8 mouse cellular contexts compared by ENCODE assay signal in genomic region chr17:29077786-29078509, GRCm38 (mm10). TPM values are rescaled to one million over a fixed set of nuclear protein-coding genes. Genes with fewer than 3 reads are reported as not detected.
A peak's percentile ranks its signal among the peaks of the same experiment; 100 is the strongest.
DNase-seq lines count a peak whose midpoint lies in the region; ATAC-seq and TF ChIP-seq lines count a peak whose summit lies in the region.

No protein-coding gene starts in this region.

- H3K9ac ChIP-seq in CH12.LX (ENCODE audit: insufficient read depth, low read depth), result peak overlapping the region; percentile 97
- H3K9ac ChIP-seq in intestine, embryonic 14.5 days (ENCODE audit: low read length), result no peak overlapping the region
- H3K9ac ChIP-seq in liver, embryonic 12.5 days, result no peak overlapping the region
- peak overlapping the region; percentile 40; the same call in 1 of the 2 replicates for H3K9ac ChIP-seq in neural tube, embryonic 15.5 days (replicated peaks)

- no peak for TF ChIP-seq POLR2A in CH12.LX (IDR thresholded peaks at IDR 0.05; ENCODE audit: low read depth, low read length)

- H3K4me1 ChIP-seq in CH12.LX (ENCODE audit: control insufficient read depth in 1 of 2, insufficient read depth in 2 of 2), result peaks cover 17 to 61% of the 10 kb centered on the region in 2 experiments
- H3K4me1 ChIP-seq in forebrain, embryonic 10.5 days, result peaks cover 54% of the 10 kb centered on the region
- H3K4me1 ChIP-seq in intestine, embryonic 14.5 days (replicated peaks; ENCODE audit: control insufficient read depth, insufficient read depth, low read length), result peaks cover 22% of the 10 kb centered on the region
- H3K4me1 ChIP-seq in liver, embryonic 12.5 days, result peaks cover 35% of the 10 kb centered on the region
- peaks cover 33% of the 10 kb centered on the region for H3K4me1 ChIP-seq in neural tube, embryonic 15.5 days

- no peaks in the 10 kb centered on the region for H3K79me2 ChIP-seq in CH12.LX (replicated peaks; ENCODE audit: control insufficient read depth, extremely low read depth, insufficient read depth, poor library complexity, severe bottlenecking)

- H3K27me3 ChIP-seq in CH12.LX (replicated peaks), result no peaks in the 10 kb centered on the region
- H3K27me3 ChIP-seq in forebrain, embryonic 10.5 days (ENCODE audit: poor library complexity, severe bottlenecking), result peaks cover 55% of the 10 kb centered on the region
- peaks cover 17% of the 10 kb centered on the region for H3K27me3 ChIP-seq in intestine, embryonic 14.5 days (replicated peaks; ENCODE audit: control insufficient read depth, insufficient read depth, low read length)
- peaks cover 87% of the 10 kb centered on the region for H3K27me3 ChIP-seq in liver, embryonic 12.5 days (replicated peaks)
- H3K27me3 ChIP-seq in neural tube, embryonic 15.5 days (replicated peaks), result peaks cover 17% of the 10 kb centered on the region; the same call in 1 of the 2 replicates

- TF ChIP-seq RAD21 in CH12.LX (IDR thresholded peaks at IDR 0.05; ENCODE audit: low read depth, low read length), result no peak

- dilution Hi-C loops in CH12.LX (cut with MboI; ENCODE audit: extremely low pct_ligation_motif_present, extremely low pct_unique_long_range_greater_than_20kb, low sequenced_read_pairs), result no loop called here

- peak; percentile 56 for DNase-seq in embryo, embryonic 10.5 days (ENCODE audit: low spot score)
- no peak for DNase-seq in embryo, embryonic 10 days (ENCODE audit: low spot score)
- no peak for DNase-seq in CH12.LX (ENCODE audit: extremely low read depth)
- peak; percentile 35 for DNase-seq in forebrain, embryonic 10.5 days (ENCODE audit: extremely low spot score, low spot score)
- DNase-seq in intestine, embryonic 14.5 days (ENCODE audit: low spot score), result no peak

- H3K4me2 ChIP-seq in CH12.LX (ENCODE audit: insufficient read depth, low read depth, poor library complexity, severe bottlenecking), result peak overlapping the region; percentile 75
- H3K4me2 ChIP-seq in intestine, embryonic 14.5 days (ENCODE audit: low read length), result peak overlapping the region; percentile 47
- H3K4me2 ChIP-seq in liver, embryonic 12.5 days, result peak overlapping the region; percentile 54
- H3K4me2 ChIP-seq in neural tube, embryonic 15.5 days, result peak overlapping the region; percentile 44

- no peaks in the 10 kb centered on the region for H3K9me3 ChIP-seq in CH12.LX (replicated peaks; ENCODE audit: low read length)
- no peaks in the 10 kb centered on the region for H3K9me3 ChIP-seq in forebrain, embryonic 10.5 days
- H3K9me3 ChIP-seq in intestine, embryonic 14.5 days (ENCODE audit: control insufficient read depth, low read length), result no peaks in the 10 kb centered on the region
- no peaks in the 10 kb centered on the region for H3K9me3 ChIP-seq in liver, embryonic 12.5 days (replicated peaks)
- H3K9me3 ChIP-seq in neural tube, embryonic 15.5 days (replicated peaks), result no peaks in the 10 kb centered on the region

- no peak for TF ChIP-seq CTCF in CH12.LX (conservative IDR thresholded peaks at IDR 0.05 in 1 of 2, IDR thresholded peaks at IDR 0.05 in 1 of 2; ENCODE audit: low read depth in 2 of 2, low read length in 2 of 2)

- ATAC-seq in intestine, embryonic 14.5 days (replicated peaks; ENCODE audit: low FRiP score, low TSS enrichment, low read depth), result no peak
- ATAC-seq in liver, embryonic 12.5 days, result no peak
- no peak for ATAC-seq in neural tube, embryonic 15.5 days (ENCODE audit: low FRiP score)
- no peak for ATAC-seq in activated CD4-positive, CD25-positive, alpha-beta regulatory T cell, adult 4 months

- H3K4me3 ChIP-seq in CH12.LX (replicated peaks in 1 of 3; ENCODE audit: low read depth in 2 of 3, low read length in 2 of 3, poor library complexity in 1 of 3), result peak overlapping the region; percentile 60 to 96 (median 65)
- H3K4me3 ChIP-seq in forebrain, embryonic 10.5 days, result peak overlapping the region; percentile 40
- peak overlapping the region; percentile 6; the same call in 1 of the 2 replicates for H3K4me3 ChIP-seq in intestine, embryonic 14.5 days (ENCODE audit: low read depth, low read length)
- H3K4me3 ChIP-seq in liver, embryonic 12.5 days, result peak overlapping the region; percentile 35
- H3K4me3 ChIP-seq in neural tube, embryonic 15.5 days (replicated peaks), result peak overlapping the region; percentile 16

- H3K27ac ChIP-seq in CH12.LX (ENCODE audit: insufficient read depth, low read depth), result peak overlapping the region; percentile 93
- peak overlapping the region; percentile 79 for H3K27ac ChIP-seq in forebrain, embryonic 10.5 days
- no peak overlapping the region for H3K27ac ChIP-seq in intestine, embryonic 14.5 days (ENCODE audit: low read depth)
- H3K27ac ChIP-seq in liver, embryonic 12.5 days, result no peak overlapping the region
- H3K27ac ChIP-seq in neural tube, embryonic 15.5 days (replicated peaks), result peak overlapping the region; percentile 14; the same call in 1 of the 2 replicates

- peaks cover 0 to 18% of the 10 kb centered on the region in 2 experiments for H3K36me3 ChIP-seq in CH12.LX (replicated peaks in 1 of 2; ENCODE audit: control insufficient read depth in 1 of 2, insufficient read depth in 1 of 2, low read length in 1 of 2)
- no peaks in the 10 kb centered on the region for H3K36me3 ChIP-seq in forebrain, embryonic 10.5 days (replicated peaks)
- H3K36me3 ChIP-seq in intestine, embryonic 14.5 days (ENCODE audit: control insufficient read depth, insufficient read depth, low read length), result no peaks in the 10 kb centered on the region
- no peaks in the 10 kb centered on the region for H3K36me3 ChIP-seq in liver, embryonic 12.5 days
- H3K36me3 ChIP-seq in neural tube, embryonic 15.5 days, result no peaks in the 10 kb centered on the region

- 23% methylated on average over 14 of the region's 14 CpGs for WGBS in forebrain, embryonic 10.5 days
- WGBS in intestine, embryonic 14.5 days, result 24% methylated on average over 14 of the region's 14 CpGs
- 15% methylated on average over 14 of the region's 14 CpGs for WGBS in liver, embryonic 12.5 days (ENCODE audit: insufficient replicate concordance)
- 21% methylated on average over 14 of the region's 14 CpGs for WGBS in neural tube, embryonic 15.5 days

- in situ Hi-C loops in CH12.LX (cut with MboI; ENCODE audit: low pct_ligation_motif_present, low pct_unique_long_range_greater_than_20kb, low sequenced_read_pairs), result no loop called here

- TF ChIP-seq EP300 in CH12.LX (IDR thresholded peaks at IDR 0.05; ENCODE audit: low read length), result no peak; the same call in 1 of the 2 replicates

TF ChIP-seq in CH12.LX, 34 proteins besides CTCF, POLR2A, EP300 and RAD21 (continues in another document):
- TF ChIP-seq RCOR1 (conservative IDR thresholded peaks at IDR 0.05; ENCODE audit: low read depth, low read length) (0 out of 2 replicates have a peak, but pooled peaks have one; percentile 30), MAZ (IDR thresholded peaks at IDR 0.05; ENCODE audit: low read depth, low read length) (no peak), POLR2AphosphoS2 (IDR thresholded peaks at IDR 0.05; ENCODE audit: low read depth, low read length) (no peak), E2F4 (IDR thresholded peaks at IDR 0.05; ENCODE audit: insufficient replicate concordance, low read depth, low read length) (no peak), HCFC1 (IDR thresholded peaks at IDR 0.05; ENCODE audit: low read depth, low read length) (no peak), MXI1 (IDR thresholded peaks at IDR 0.05; ENCODE audit: low read depth, low read length) (no peak), UBTF (IDR thresholded peaks at IDR 0.05; ENCODE audit: low read depth, low read length) (no peak), KAT2A (IDR thresholded peaks at IDR 0.05; ENCODE audit: insufficient replicate concordance, low read length) (no peak), PAX5 (IDR thresholded peaks at IDR 0.05; ENCODE audit: low read length) (no peak), ZNF384 (IDR thresholded peaks at IDR 0.05; ENCODE audit: low read depth, low read length) (0 out of 2 replicates have a peak, but pooled peaks have one; percentile 48), GABPA (IDR thresholded peaks at IDR 0.05; ENCODE audit: insufficient replicate concordance, low read depth, low read length) (no peak), USF1 (IDR thresholded peaks at IDR 0.05; ENCODE audit: low read depth, low read length) (no peak), ELF1 (IDR thresholded peaks at IDR 0.05; ENCODE audit: low read depth, low read length) (no peak)

RNA-seq across cellular contexts. Expression of gene Cdkn1a, which starts 12.8 kb away (rescaled TPM):
- 25.3 and 37.5 TPM in 2 replicates for total RNA-seq in CH12.LX (2012; rRNA removed)
- 9.1 and 10.6 TPM in 2 replicates for total RNA-seq in CH12.LX (2014; rRNA removed)
- polyA plus RNA-seq in CH12.LX (2012; ENCODE audit: insufficient read length, low read depth), result 55.0 and 59.1 TPM in 2 replicates
- 14.0 and 16.8 TPM in 2 replicates for polyA plus RNA-seq in forebrain, embryonic 10.5 days (2016; fragmentation: Nextera tagmentation; extraction: Ambion mirVana)
- 55.5 and 75.7 TPM in 2 replicates for polyA plus RNA-seq in intestine, embryonic 14.5 days (2014; fragmentation: Nextera tagmentation; extraction: Ambion mirVana)
- polyA plus RNA-seq in liver, embryonic 12.5 days (2016; fragmentation: Nextera tagmentation; extraction: Ambion mirVana), result 8.3 and 9.6 TPM in 2 replicates
- 99.0 and 99.7 TPM in 2 replicates for polyA plus RNA-seq in neural tube, embryonic 15.5 days (2015; fragmentation: Nextera tagmentation; extraction: Ambion mirVana)
- polyA plus RNA-seq in activated CD4-positive, CD25-positive, alpha-beta regulatory T cell, adult 4 months (2017; shearing (Covaris generic)), result 10 to 100 TPM in 1 of 2 experiments, 1 to 10 TPM in 1; 7.5 to 12.1 TPM

RNA-seq across cellular contexts. Expression of gene Rab44, which starts 36.0 kb away (rescaled TPM):
- total RNA-seq in CH12.LX (2012; rRNA removed), result 0.17 and 0.34 TPM in 2 replicates
- 0.12 TPM in 1 of 2 replicates, not detected in the other for total RNA-seq in CH12.LX (2014; rRNA removed)
- polyA plus RNA-seq in CH12.LX (2012; ENCODE audit: insufficient read length, low read depth), result 0.30 TPM in 1 of 2 replicates, not detected in the other
- polyA plus RNA-seq in forebrain, embryonic 10.5 days (2016; fragmentation: Nextera tagmentation; extraction: Ambion mirVana), result 0.20 and 0.25 TPM in 2 replicates
- 0.26 and 0.71 TPM in 2 replicates for polyA plus RNA-seq in intestine, embryonic 14.5 days (2014; fragmentation: Nextera tagmentation; extraction: Ambion mirVana)
- 5.0 and 5.4 TPM in 2 replicates for polyA plus RNA-seq in liver, embryonic 12.5 days (2016; fragmentation: Nextera tagmentation; extraction: Ambion mirVana)
- 0.15 and 3.7 TPM in 2 replicates for polyA plus RNA-seq in neural tube, embryonic 15.5 days (2015; fragmentation: Nextera tagmentation; extraction: Ambion mirVana)
- not detected for polyA plus RNA-seq in activated CD4-positive, CD25-positive, alpha-beta regulatory T cell, adult 4 months (2017; shearing (Covaris generic))

RNA-seq across cellular contexts. Expression of gene Srsf3, which starts 45.5 kb away (rescaled TPM):
- 171 and 266 TPM in 2 replicates for total RNA-seq in CH12.LX (2012; rRNA removed)
- total RNA-seq in CH12.LX (2014; rRNA removed), result 380 and 479 TPM in 2 replicates
- polyA plus RNA-seq in CH12.LX (2012; ENCODE audit: insufficient read length, low read depth), result 687 and 712 TPM in 2 replicates
- 884 TPM in 2 replicates for polyA plus RNA-seq in forebrain, embryonic 10.5 days (2016; fragmentation: Nextera tagmentation; extraction: Ambion mirVana)
- polyA plus RNA-seq in intestine, embryonic 14.5 days (2014; fragmentation: Nextera tagmentation; extraction: Ambion mirVana), result 585 and 647 TPM in 2 replicates
- 372 and 377 TPM in 2 replicates for polyA plus RNA-seq in liver, embryonic 12.5 days (2016; fragmentation: Nextera tagmentation; extraction: Ambion mirVana)
- 403 and 429 TPM in 2 replicates for polyA plus RNA-seq in neural tube, embryonic 15.5 days (2015; fragmentation: Nextera tagmentation; extraction: Ambion mirVana)
- 100 to 1,000 TPM; 265 to 364 TPM for polyA plus RNA-seq in activated CD4-positive, CD25-positive, alpha-beta regulatory T cell, adult 4 months (2017; shearing (Covaris generic))

Comparison
In these comparisons a context has a peak if more than half of its experiments do, and no peak if none do; other contexts are left out.
1. DNase-seq: peak in embryo, embryonic 10.5 days (single experiment) and forebrain, embryonic 10.5 days (single experiment); none in embryo, embryonic 10 days (single experiment), CH12.LX (single experiment) and intestine, embryonic 14.5 days (single experiment).
2. H3K27ac ChIP-seq: peak in CH12.LX (single experiment), forebrain, embryonic 10.5 days (single experiment) and neural tube, embryonic 15.5 days (single experiment); none in intestine, embryonic 14.5 days (single experiment) and liver, embryonic 12.5 days (single experiment).
3. H3K4me3 ChIP-seq: peak in every context shown above with its lines; median percentile 65 in CH12.LX; 40 in forebrain, embryonic 10.5 days; 35 in liver, embryonic 12.5 days; 16 in neural tube, embryonic 15.5 days; 6 in intestine, embryonic 14.5 days.
4. H3K9ac ChIP-seq: peak in CH12.LX (single experiment) and neural tube, embryonic 15.5 days (single experiment); none in intestine, embryonic 14.5 days (single experiment) and liver, embryonic 12.5 days (single experiment).
5. Peak in every context shown above with its lines, with median percentiles within 50 percentile points of each other: H3K4me2 ChIP-seq.